In genomic region chr17:35258492-35259478, GRCm38 (mm10) we compare ENCODE assay signal across 9 mouse cellular contexts. TPM values are rescaled to one million over a fixed set of nuclear protein-coding genes. Genes with fewer than 3 reads are reported as not detected.
DNase-seq lines count a peak whose midpoint lies in the region; ATAC-seq lines count a peak whose summit lies in the region.
"Had no signal": no experiment of that assay in that cellular context is flagged by ENCODE, and none has a peak within 500 bp of the region (broad histone marks: within the 10 kb centered on the region; RNA-seq: fewer than 3 reads in every experiment).

No protein-coding gene starts in this region.

- peak; percentile 45 for DNase-seq in gastrocnemius, postnatal 25 days
- no peak for DNase-seq in gastrocnemius, postnatal 4 days (ENCODE audit: low spot score in 2 of 2)
- DNase-seq in T-cell, adult 2 months (ENCODE audit: low spot score) = peak; percentile 88
- DNase-seq in c-Kit-positive CD71-positive TER-119-positive erythroid progenitor cells, embryonic 14.5 days (ENCODE audit: low spot score) = no peak
- no peak for DNase-seq in testis, postnatal 10 days (ENCODE audit: low spot score)

- H3K27ac ChIP-seq in intestine, embryonic 16.5 days (ENCODE audit: low read length) = 0 out of 2 replicates have a peak overlapping the region, but pooled peaks have one; percentile 10
- H3K27ac ChIP-seq in macrophage = peak overlapping the region; percentile 98
- no peak overlapping the region for H3K27ac ChIP-seq in hindbrain, embryonic 12.5 days

- no peak overlapping the region for H3K9ac ChIP-seq in intestine, embryonic 16.5 days (ENCODE audit: low read depth, low read length)
- H3K9ac ChIP-seq in hindbrain, embryonic 12.5 days = no peak overlapping the region

- H3K4me2 ChIP-seq in intestine, embryonic 16.5 days (ENCODE audit: low read depth, low read length) = peak overlapping the region; percentile 48
- H3K4me2 ChIP-seq in hindbrain, embryonic 12.5 days (replicated peaks) = no peak overlapping the region

- H3K4me3 ChIP-seq in intestine, embryonic 16.5 days (ENCODE audit: low read length) = no peak overlapping the region
- H3K4me3 ChIP-seq in macrophage (ENCODE audit: inconsistent target) = no peak overlapping the region
- H3K4me3 ChIP-seq in hindbrain, embryonic 12.5 days = no peak overlapping the region

- ATAC-seq in intestine, embryonic 16.5 days = no peak
- ATAC-seq in hindbrain, embryonic 12.5 days (ENCODE audit: low FRiP score) = no peak

- no peaks in the 10 kb centered on the region for H3K4me1 ChIP-seq in intestine, embryonic 16.5 days (ENCODE audit: control insufficient read depth, insufficient read depth, low read length)
- H3K4me1 ChIP-seq in hindbrain, embryonic 12.5 days = peaks cover 10% of the 10 kb centered on the region

- H3K36me3 ChIP-seq in intestine, embryonic 16.5 days (ENCODE audit: control insufficient read depth, insufficient read depth, low read length) = no peaks in the 10 kb centered on the region
- peaks cover 3% of the 10 kb centered on the region; the same call in 1 of the 2 replicates for H3K36me3 ChIP-seq in macrophage (ENCODE audit: inconsistent target)
- peaks cover 6% of the 10 kb centered on the region for H3K36me3 ChIP-seq in hindbrain, embryonic 12.5 days

- H3K9me3 ChIP-seq in intestine, embryonic 16.5 days (ENCODE audit: control insufficient read depth, low read length) = no peaks in the 10 kb centered on the region
- H3K9me3 ChIP-seq in hindbrain, embryonic 12.5 days (replicated peaks) = no peaks in the 10 kb centered on the region

- peaks cover 7% of the 10 kb centered on the region for H3K79me2 ChIP-seq in macrophage (ENCODE audit: inconsistent target)

- H3K27me3 ChIP-seq in intestine, embryonic 16.5 days (replicated peaks; ENCODE audit: control insufficient read depth, insufficient read depth, low read length) = no peaks in the 10 kb centered on the region
- peaks cover 25% of the 10 kb centered on the region for H3K27me3 ChIP-seq in hindbrain, embryonic 12.5 days

- 52% methylated on average over 13 of the region's 14 CpGs for WGBS in intestine, embryonic 16.5 days
- WGBS in macrophage (ENCODE audit: missing documents) = 28% methylated on average over 10 of the region's 14 CpGs
- WGBS in hindbrain, embryonic 12.5 days = 67% methylated on average over 13 of the region's 14 CpGs

RNA-seq across cellular contexts. Expression of gene H2-D1, which starts 3.7 kb away (rescaled TPM):
- 10 to 100 TPM; 30.2 to 57.3 TPM for total RNA-seq in gastrocnemius, postnatal 25 days (2021)
- total RNA-seq in gastrocnemius, postnatal 4 days (2021) = 10 to 100 TPM; 44.5 to 55.8 TPM
- polyA plus RNA-seq in intestine, embryonic 16.5 days (2015; fragmentation: Nextera tagmentation; extraction: Ambion mirVana) = 238 and 255 TPM in 2 replicates
- 1,000 to 10,000 TPM; 1,047 to 3,424 (median 2,210) TPM for total RNA-seq in macrophage (2018; cell fraction: chromatin; rRNA removed)
- total RNA-seq in macrophage (2018; cell fraction: cytosol; rRNA removed) = 1,000 to 10,000 TPM; 3,633 to 6,553 (median 5,167) TPM
- over 10,000 TPM in 1 of 26 experiments, 1,000 to 10,000 TPM in 25; 2,886 to 10,022 (median 6,458) TPM for total RNA-seq in macrophage (2018; cell fraction: nucleus; rRNA removed)
- polyA plus RNA-seq in macrophage (2018) = 2,972 to 5,352 TPM (median 3,334 TPM) in 3 replicates
- polyA plus RNA-seq in hindbrain, embryonic 12.5 days (2016; fragmentation: Nextera tagmentation; extraction: Ambion mirVana) = 38.6 and 46.0 TPM in 2 replicates

RNA-seq across cellular contexts. Expression of gene Ddx39b, which starts 17.2 kb away (rescaled TPM):
- 10 to 100 TPM; 71.5 to 79.1 TPM for total RNA-seq in gastrocnemius, postnatal 25 days (2021)
- 100 to 1,000 TPM; 219 to 233 TPM for total RNA-seq in gastrocnemius, postnatal 4 days (2021)
- 325 and 376 TPM in 2 replicates for polyA plus RNA-seq in intestine, embryonic 16.5 days (2015; fragmentation: Nextera tagmentation; extraction: Ambion mirVana)
- 100 to 1,000 TPM; 305 to 692 (median 502) TPM for total RNA-seq in macrophage (2018; cell fraction: chromatin; rRNA removed)
- 100 to 1,000 TPM in 13 of 26 experiments, 10 to 100 TPM in 13; 75.9 to 135 (median 100) TPM for total RNA-seq in macrophage (2018; cell fraction: cytosol; rRNA removed)
- total RNA-seq in macrophage (2018; cell fraction: nucleus; rRNA removed) = 100 to 1,000 TPM; 313 to 609 (median 458) TPM
- 113 to 158 TPM (median 122 TPM) in 3 replicates for polyA plus RNA-seq in macrophage (2018)
- 480 and 488 TPM in 2 replicates for polyA plus RNA-seq in hindbrain, embryonic 12.5 days (2016; fragmentation: Nextera tagmentation; extraction: Ambion mirVana)

RNA-seq across cellular contexts. Expression of gene Nfkbil1, which starts 23.2 kb away (rescaled TPM):
- total RNA-seq in gastrocnemius, postnatal 25 days (2021) = 1 to 10 TPM; 5.6 to 6.8 TPM
- 10 to 100 TPM; 13.9 to 15.8 TPM for total RNA-seq in gastrocnemius, postnatal 4 days (2021)
- polyA plus RNA-seq in intestine, embryonic 16.5 days (2015; fragmentation: Nextera tagmentation; extraction: Ambion mirVana) = 8.9 and 9.2 TPM in 2 replicates
- total RNA-seq in macrophage (2018; cell fraction: chromatin; rRNA removed) = 10 to 100 TPM in 24 of 26 experiments, 1 to 10 TPM in 2; 6.7 to 47.8 (median 25.9) TPM
- total RNA-seq in macrophage (2018; cell fraction: cytosol; rRNA removed) = 10 to 100 TPM in 22 of 26 experiments, 1 to 10 TPM in 4; 8.7 to 22.2 (median 18.1) TPM
- total RNA-seq in macrophage (2018; cell fraction: nucleus; rRNA removed) = 10 to 100 TPM in 22 of 26 experiments, 1 to 10 TPM in 4; 8.6 to 27.7 (median 18.6) TPM
- 8.3 to 16.7 TPM (median 14.8 TPM) in 3 replicates for polyA plus RNA-seq in macrophage (2018)
- 12.1 and 12.2 TPM in 2 replicates for polyA plus RNA-seq in hindbrain, embryonic 12.5 days (2016; fragmentation: Nextera tagmentation; extraction: Ambion mirVana)

RNA-seq across cellular contexts. Expression of gene Atp6v1g2, which starts 25.3 kb away (rescaled TPM):
- total RNA-seq in gastrocnemius, postnatal 25 days (2021) = 1 to 10 TPM; 1.9 to 2.3 TPM
- 1 to 10 TPM; 2.7 to 3.2 TPM for total RNA-seq in gastrocnemius, postnatal 4 days (2021)
- 4.7 and 4.8 TPM in 2 replicates for polyA plus RNA-seq in intestine, embryonic 16.5 days (2015; fragmentation: Nextera tagmentation; extraction: Ambion mirVana)
- total RNA-seq in macrophage (2018; cell fraction: chromatin; rRNA removed) = 10 to 100 TPM in 18 of 26 experiments, 1 to 10 TPM in 8; 4.2 to 28.2 (median 14.3) TPM
- 1 to 10 TPM; 2.2 to 6.6 (median 3.8) TPM for total RNA-seq in macrophage (2018; cell fraction: cytosol; rRNA removed)
- total RNA-seq in macrophage (2018; cell fraction: nucleus; rRNA removed) = 10 to 100 TPM in 10 of 26 experiments, 1 to 10 TPM in 16; 4.8 to 33.5 (median 8.2) TPM
- 5.0 to 12.5 TPM (median 6.9 TPM) in 3 replicates for polyA plus RNA-seq in macrophage (2018)
- 21.1 and 23.0 TPM in 2 replicates for polyA plus RNA-seq in hindbrain, embryonic 12.5 days (2016; fragmentation: Nextera tagmentation; extraction: Ambion mirVana)

RNA-seq across cellular contexts. Expression of gene Gm16181, which starts 38.2 kb away (rescaled TPM):
- total RNA-seq in gastrocnemius, postnatal 25 days (2021) = under 1 TPM in 1 of 2 experiments, not detected in 1; 0.70 TPM
- total RNA-seq in gastrocnemius, postnatal 4 days (2021) = under 1 TPM in 1 of 2 experiments, not detected in 1; 0.52 TPM
- polyA plus RNA-seq in intestine, embryonic 16.5 days (2015; fragmentation: Nextera tagmentation; extraction: Ambion mirVana) = 0.29 and 0.46 TPM in 2 replicates
- total RNA-seq in macrophage (2018; cell fraction: chromatin; rRNA removed) = 10 to 100 TPM in 3 of 26 experiments, 1 to 10 TPM in 12, not detected in 11; 2.4 to 18.5 (median 7.6) TPM
- 1 to 10 TPM in 11 of 26 experiments, under 1 TPM in 7, not detected in 8; 0.51 to 4.6 (median 1.3) TPM for total RNA-seq in macrophage (2018; cell fraction: cytosol; rRNA removed)
- total RNA-seq in macrophage (2018; cell fraction: nucleus; rRNA removed) = 10 to 100 TPM in 7 of 26 experiments, 1 to 10 TPM in 14, not detected in 5; 1.2 to 30.6 (median 7.2) TPM
- not detected in 3 replicates for polyA plus RNA-seq in macrophage (2018)
- polyA plus RNA-seq in hindbrain, embryonic 12.5 days (2016; fragmentation: Nextera tagmentation; extraction: Ambion mirVana) = 0.62 TPM in 1 of 2 replicates, not detected in the other
- polyA plus RNA-seq: stomach, embryonic 14.5 days had no signal

Comparison
In these comparisons a context has a peak if more than half of its experiments do, and no peak if none do; other contexts are left out.
1. DNase-seq: peak in gastrocnemius, postnatal 25 days (single experiment) and T-cell, adult 2 months (single experiment); none in gastrocnemius, postnatal 4 days (0 of 2), c-Kit-positive CD71-positive TER-119-positive erythroid progenitor cells, embryonic 14.5 days (single experiment) and testis, postnatal 10 days (single experiment).
2. RNA of gene H2-D1, which starts 3.7 kb away (polyA plus RNA-seq): 2,972 to 5,352 TPM in macrophage; 238 to 255 TPM in intestine, embryonic 16.5 days and 38.6 to 46.0 TPM in hindbrain, embryonic 12.5 days; every median in the first group is over 10 times any median in the second.